Mouse (Mus musculus): ENCODE results near the gene Zmym5. TPM values are rescaled to one million over a fixed set of nuclear protein-coding genes. Genes with fewer than 3 reads are reported as not detected.
"Not testable (repeated sequence)": the region's sequence is repeated elsewhere in the genome, so short reads cannot be mapped to it uniquely, and the experiment has no call there.

Gene Zmym5
- polyA plus RNA-seq, 1 experiment from 2014 or later = 26.2 TPM

- WGBS = 32% methylated on average over 3 of the region's 3 CpGs
- no peaks in the 10 kb centered on the region for H3K9me3 ChIP-seq (replicated peaks; ENCODE audit: control insufficient read depth, low read length)
- peak overlapping the region; percentile 96 for H3K27ac ChIP-seq (ENCODE audit: low read length)
- no peaks in the 10 kb centered on the region for H3K27me3 ChIP-seq (ENCODE audit: control insufficient read depth, insufficient read depth, low read length)
- no peak for ATAC-seq (ENCODE audit: insufficient read depth, low FRiP score)
- H3K36me3 ChIP-seq (ENCODE audit: control insufficient read depth, insufficient read depth, low read length) = no peaks in the 10 kb centered on the region
- H3K4me2 ChIP-seq (ENCODE audit: low read depth, low read length) = peak overlapping the region; percentile 54
- peaks cover 17% of the 10 kb centered on the region for H3K4me1 ChIP-seq (ENCODE audit: control insufficient read depth, insufficient read depth, low read length)
- no peak overlapping the region for H3K9ac ChIP-seq (ENCODE audit: low read length)
- peak overlapping the region; percentile 99 for H3K4me3 ChIP-seq (replicated peaks; ENCODE audit: low read length)
These were observed 32.6 kb downstream of the Zmym5 start for GRCm38 (mm10) chr14:56778933-56779300.

GRCm38 (mm10) chr14:56778200-56778932, 33.1 kb downstream of the Zmym5 start, which contains the start of gene Pspc1:
Pspc1 (minus strand) TSS chr14:56778316.
- Histone ChIP-seq H3K27ac (ENCODE audit: low read length) (peak within 1 kb of the TSS; percentile 96), H3K4me1 (ENCODE audit: control insufficient read depth, insufficient read depth, low read length) (peaks cover 17% of the 10 kb centered on the region), H3K36me3 (ENCODE audit: control insufficient read depth, insufficient read depth, low read length) (no peaks in the 10 kb centered on the region), H3K9ac (ENCODE audit: low read length) (peak within 1 kb of the TSS; percentile 93), H3K4me2 (ENCODE audit: low read depth, low read length) (peak within 1 kb of the TSS; percentile 83), H3K4me3 (replicated peaks; ENCODE audit: low read length) (peak within 1 kb of the TSS; percentile 99), H3K27me3 (ENCODE audit: control insufficient read depth, insufficient read depth, low read length) (no peaks in the 10 kb centered on the region), H3K9me3 (replicated peaks; ENCODE audit: control insufficient read depth, low read length) (no peaks in the 10 kb centered on the region)
- under 1% methylated on average over 36 of the region's 36 CpGs for WGBS
- peak; percentile 98 for ATAC-seq (ENCODE audit: insufficient read depth, low FRiP score)

GRCm38 (mm10) chr14:56777360-56778136, 34.0 kb downstream of the Zmym5 start:
- Histone ChIP-seq H3K27ac (ENCODE audit: low read length) (peak overlapping the region; percentile 96), H3K27me3 (ENCODE audit: control insufficient read depth, insufficient read depth, low read length) (no peaks in the 10 kb centered on the region), H3K4me1 (ENCODE audit: control insufficient read depth, insufficient read depth, low read length) (peaks cover 17% of the 10 kb centered on the region), H3K4me2 (ENCODE audit: low read depth, low read length) (peak overlapping the region; percentile 83), H3K9ac (ENCODE audit: low read length) (peak overlapping the region; percentile 93), H3K4me3 (replicated peaks; ENCODE audit: low read length) (peak overlapping the region; percentile 99), H3K9me3 (replicated peaks; ENCODE audit: control insufficient read depth, low read length) (no peaks in the 10 kb centered on the region), H3K36me3 (ENCODE audit: control insufficient read depth, insufficient read depth, low read length) (no peaks in the 10 kb centered on the region)
- whole genome bisulfite sequencing = under 1% methylated on average over 70 of the region's 71 CpGs
- peak; percentile 18; the same call in 1 of the 2 replicates for ATAC-seq (ENCODE audit: insufficient read depth, low FRiP score)

GRCm38 (mm10) chr14:56776571-56777238, 34.8 kb downstream of the Zmym5 start:
- H3K27me3 ChIP-seq (ENCODE audit: control insufficient read depth, insufficient read depth, low read length) = no peaks in the 10 kb centered on the region
- H3K9ac ChIP-seq (ENCODE audit: low read length) = peak overlapping the region; percentile 93
- H3K27ac ChIP-seq (ENCODE audit: low read length) = no peak overlapping the region
- H3K4me2 ChIP-seq (ENCODE audit: low read depth, low read length) = peak overlapping the region; percentile 83
- no peaks in the 10 kb centered on the region for H3K9me3 ChIP-seq (replicated peaks; ENCODE audit: control insufficient read depth, low read length)
- H3K4me1 ChIP-seq (ENCODE audit: control insufficient read depth, insufficient read depth, low read length) = peaks cover 17% of the 10 kb centered on the region
- ATAC-seq (ENCODE audit: insufficient read depth, low FRiP score) = no peak
- no peaks in the 10 kb centered on the region for H3K36me3 ChIP-seq (ENCODE audit: control insufficient read depth, insufficient read depth, low read length)
- WGBS = 25% methylated on average over 11 of the region's 11 CpGs
- peak overlapping the region; percentile 99 for H3K4me3 ChIP-seq (replicated peaks; ENCODE audit: low read length)

- Histone ChIP-seq H3K36me3 (ENCODE audit: control insufficient read depth, insufficient read depth, low read length) (no peaks in the 10 kb centered on the region), H3K4me1 (ENCODE audit: control insufficient read depth, insufficient read depth, low read length) (peaks cover 17% of the 10 kb centered on the region), H3K9me3 (replicated peaks; ENCODE audit: control insufficient read depth, low read length) (no peaks in the 10 kb centered on the region), H3K27ac (ENCODE audit: low read length) (no peak overlapping the region), H3K9ac (ENCODE audit: low read length) (no peak overlapping the region), H3K4me3 (replicated peaks; ENCODE audit: low read length) (peak overlapping the region; percentile 7; the same call in 1 of the 2 replicates), H3K27me3 (ENCODE audit: control insufficient read depth, insufficient read depth, low read length) (no peaks in the 10 kb centered on the region), H3K4me2 (ENCODE audit: low read depth, low read length) (peak overlapping the region; percentile 46)
- 49% methylated on average over 4 of the region's 4 CpGs for WGBS
- ATAC-seq (ENCODE audit: insufficient read depth, low FRiP score) = no peak
These were observed 36.1 kb downstream of the Zmym5 start for GRCm38 (mm10) chr14:56775416-56775815.

GRCm38 (mm10) chr14:56766438-56766837, 45.1 kb downstream of the Zmym5 start:
- H3K27ac ChIP-seq (ENCODE audit: low read length); ATAC-seq (ENCODE audit: insufficient read depth, low FRiP score); H3K27me3 ChIP-seq (ENCODE audit: control insufficient read depth, insufficient read depth, low read length); H3K9ac ChIP-seq (ENCODE audit: low read length); H3K4me1 ChIP-seq (ENCODE audit: control insufficient read depth, insufficient read depth, low read length); H3K4me2 ChIP-seq (ENCODE audit: low read depth, low read length); H3K9me3 ChIP-seq (replicated peaks; ENCODE audit: control insufficient read depth, low read length); H3K4me3 ChIP-seq (replicated peaks; ENCODE audit: low read length); H3K36me3 ChIP-seq (ENCODE audit: control insufficient read depth, insufficient read depth, low read length): not testable (repeated sequence)
- WGBS = 78% methylated on average over 2 of the region's 2 CpGs

GRCm38 (mm10) chr14:56765117-56765516, 46.4 kb downstream of the Zmym5 start:
- H3K27ac ChIP-seq (ENCODE audit: low read length); H3K9ac ChIP-seq (ENCODE audit: low read length); H3K9me3 ChIP-seq (replicated peaks; ENCODE audit: control insufficient read depth, low read length); ATAC-seq (ENCODE audit: insufficient read depth, low FRiP score); H3K27me3 ChIP-seq (ENCODE audit: control insufficient read depth, insufficient read depth, low read length); H3K4me1 ChIP-seq (ENCODE audit: control insufficient read depth, insufficient read depth, low read length); H3K4me3 ChIP-seq (replicated peaks; ENCODE audit: low read length); H3K4me2 ChIP-seq (ENCODE audit: low read depth, low read length): not testable (repeated sequence)
- 88% methylated on average over 2 of the region's 3 CpGs for WGBS
- H3K36me3 ChIP-seq (ENCODE audit: control insufficient read depth, insufficient read depth, low read length) = peaks cover 15% of the 10 kb centered on the region; the same call in 1 of the 2 replicates

- no peak overlapping the region for H3K4me2 ChIP-seq (ENCODE audit: low read depth, low read length)
- no peak overlapping the region for H3K4me3 ChIP-seq (replicated peaks; ENCODE audit: low read length)
- H3K9ac ChIP-seq (ENCODE audit: low read length) = no peak overlapping the region
- WGBS = 84% methylated on average over 4 of the region's 4 CpGs
- no peaks in the 10 kb centered on the region for H3K9me3 ChIP-seq (replicated peaks; ENCODE audit: control insufficient read depth, low read length)
- H3K27me3 ChIP-seq (ENCODE audit: control insufficient read depth, insufficient read depth, low read length) = no peaks in the 10 kb centered on the region
- no peaks in the 10 kb centered on the region for H3K4me1 ChIP-seq (ENCODE audit: control insufficient read depth, insufficient read depth, low read length)
- no peak for ATAC-seq (ENCODE audit: insufficient read depth, low FRiP score)
- no peak overlapping the region for H3K27ac ChIP-seq (ENCODE audit: low read length)
- H3K36me3 ChIP-seq (ENCODE audit: control insufficient read depth, insufficient read depth, low read length) = peaks cover 10% of the 10 kb centered on the region
These were observed 60.2 kb downstream of the Zmym5 start for GRCm38 (mm10) chr14:56751282-56751681.
